Mouse (Mus musculus) kidney, adult 2 months (tissue): ENCODE measurements around the gene Slc13a3.

Source experiments
- CTCF ChIP-seq: fragments of 200-500 bp; conservative IDR thresholded peaks from 2 replicates; pipeline ENCODE4 v1.5.1; 2011; ENCODE audit warnings: low read depth, mild to moderate bottlenecking, control low read depth, low read length, moderate library complexity, mixed read lengths; ENCODE audit not compliant: insufficient read depth, insufficient read length
- POLR2A ChIP-seq: fragments of 200-500 bp; IDR thresholded peaks from one replicate; pipeline ENCODE4 v1.6.1; 2011; ENCODE audit warnings: low read depth, low read length, control low read depth

- TF ChIP-seq POLR2A (no peak), CTCF (no peak)
Observed at GRCm38 (mm10) chr2:165512870-165513600, 40.0 kb upstream of the Slc13a3 start.
